Mouse (Mus musculus) forebrain, embryonic 10.5 days (tissue): Measurements from ENCODE around the gene Cracr2a. TPM values are rescaled to one million over a fixed set of nuclear protein-coding genes. Genes with fewer than 3 reads are reported as not detected.

Experiments used
- DNase-seq: peaks from one replicate; pipeline ENCODE4 v3.0.0-alpha.2; 2017; ENCODE audit warnings: low spot score; ENCODE audit errors: extremely low spot score
- H3K27ac ChIP-seq: fragments of 300-500 bp; sonication (generic); 2 replicates; pipeline ENCODE4 v1.5.1; 2016; ENCODE audit warnings: mild to moderate bottlenecking
- H3K27me3 ChIP-seq: fragments of 300-500 bp; sonication (generic); 2 replicates; pipeline ENCODE4 v1.6.1; 2016; ENCODE audit warnings: mild to moderate bottlenecking; ENCODE audit not compliant: poor library complexity, severe bottlenecking
- H3K36me3 ChIP-seq: fragments of 300-500 bp; sonication (generic); replicated peaks from 2 replicates; pipeline ENCODE4 v1.6.1; 2016; ENCODE audit warnings: mild to moderate bottlenecking, moderate library complexity
- H3K4me1 ChIP-seq: fragments of 300-500 bp; sonication (generic); 2 replicates; pipeline ENCODE4 v1.6.1; 2016
- H3K4me3 ChIP-seq: fragments of 300-500 bp; sonication (generic); 2 replicates; pipeline ENCODE4 v1.5.1; 2016; ENCODE audit warnings: mild to moderate bottlenecking, moderate library complexity
- H3K9me3 ChIP-seq: fragments of 300-500 bp; sonication (generic); 2 replicates; pipeline ENCODE4 v1.6.1; 2016; ENCODE audit warnings: mild to moderate bottlenecking, moderate library complexity
- WGBS: fragments of 180-500 bp; shearing (Covaris S2); methylation state at CpG from one replicate; pipeline ENCODE4 v1.1.7; 2016; 5-methylcytosine and 5-hydroxymethylcytosine counted together
- polyA plus RNA-seq: library from polyadenylated mRNA; unstranded; fragments of >200 nt; fragmentation: Nextera tagmentation; extraction: Ambion mirVana; gene quantifications from 2 replicates; pipeline ENCODE4 v1.2.1, GENCODE M21; 2016

Gene Cracr2a
- polyA plus RNA-seq, 1 experiment from 2014 or later: 0.73 TPM

GRCm38 (mm10) chr6:127687181-127687860, 126.2 kb downstream of the Cracr2a start:
- no peak overlapping the region for H3K4me3 ChIP-seq
- H3K27ac ChIP-seq: no peak overlapping the region
- peaks cover 5% of the 10 kb centered on the region for H3K4me1 ChIP-seq
- H3K36me3 ChIP-seq: no peaks in the 10 kb centered on the region
- no peaks in the 10 kb centered on the region for H3K27me3 ChIP-seq
- H3K9me3 ChIP-seq: no peaks in the 10 kb centered on the region
- WGBS: 91% methylated on average over 6 of the region's 6 CpGs
- no peak for DNase-seq

- H3K27ac ChIP-seq: no peak overlapping the region
- 65% methylated on average over 7 of the region's 7 CpGs for WGBS
- peaks cover 8% of the 10 kb centered on the region for H3K4me1 ChIP-seq
- no peaks in the 10 kb centered on the region for H3K27me3 ChIP-seq
- no peaks in the 10 kb centered on the region for H3K36me3 ChIP-seq
- no peak overlapping the region for H3K4me3 ChIP-seq
- no peaks in the 10 kb centered on the region for H3K9me3 ChIP-seq
- DNase-seq: no peak
Measured at GRCm38 (mm10) chr6:127692298-127692697, 131.2 kb downstream of the Cracr2a start.

DNA sequence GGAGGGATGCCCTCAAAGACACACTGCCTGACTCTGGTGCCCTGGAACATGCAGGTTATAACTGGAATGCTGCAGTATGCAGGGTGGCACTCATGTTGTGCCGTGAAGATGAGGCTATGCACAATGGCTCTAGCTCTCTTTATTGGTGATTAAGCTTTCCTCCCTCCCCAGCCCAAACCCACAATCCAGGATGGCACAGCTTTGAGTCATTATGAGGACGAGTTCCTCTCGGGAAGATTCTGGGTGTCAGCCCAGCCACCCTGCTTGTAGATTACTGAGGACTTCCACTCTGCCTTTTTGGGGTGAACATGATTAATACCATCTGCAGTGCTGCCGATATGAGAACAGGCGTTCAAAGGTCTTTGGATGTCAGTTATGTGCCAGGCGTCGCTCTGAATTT, 132.5 kb downstream of the Cracr2a start:
- H3K36me3 ChIP-seq: no peaks in the 10 kb centered on the region
- no peak for DNase-seq
- 90% methylated on average over 7 of the region's 7 CpGs for WGBS

DNA sequence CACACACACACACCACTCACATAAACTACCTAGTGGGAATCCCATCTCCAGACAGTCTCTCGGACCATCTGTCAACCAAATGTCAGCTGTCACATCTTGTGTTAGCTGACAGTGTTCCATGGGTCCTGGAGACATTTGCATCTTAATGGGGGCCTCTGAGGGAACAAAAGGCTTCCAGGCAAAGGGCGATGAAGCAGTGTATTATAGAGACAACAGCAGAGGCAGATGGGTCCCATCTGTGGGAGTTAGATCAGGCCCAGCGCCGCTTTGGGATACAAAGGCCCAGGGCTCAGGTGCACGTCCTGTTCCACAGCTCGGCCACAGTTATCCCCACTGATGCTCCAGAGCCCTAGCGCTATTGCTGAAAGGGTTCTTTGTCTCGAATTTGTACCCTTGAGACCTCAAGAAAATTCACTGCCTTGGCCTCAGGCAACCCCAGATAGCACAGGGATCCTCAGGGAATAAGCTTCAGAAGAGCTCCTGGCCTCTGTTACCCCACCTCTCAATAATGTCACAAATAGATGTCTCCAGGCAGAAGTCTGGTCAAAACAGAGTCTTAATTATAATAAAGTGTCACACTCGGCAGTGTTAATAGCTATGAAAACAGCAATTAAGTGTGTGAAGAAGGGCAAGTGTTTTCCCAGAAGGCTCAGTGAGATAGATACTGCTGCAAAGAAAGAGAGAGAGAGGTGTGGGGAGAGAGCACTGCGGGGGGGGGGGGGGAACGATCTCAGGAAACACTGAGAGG, 140.1 kb downstream of the Cracr2a start:
- Histone ChIP-seq H3K36me3 (no peaks in the 10 kb centered on the region), H3K4me3 (no peak overlapping the region), H3K27me3 (peaks cover 12% of the 10 kb centered on the region; the same call in 1 of the 2 replicates), H3K27ac (peak overlapping the region; percentile 62), H3K4me1 (peaks cover 33% of the 10 kb centered on the region), H3K9me3 (no peaks in the 10 kb centered on the region)
- 27% methylated on average over 10 of the region's 11 CpGs for WGBS
- DNase-seq: peak; percentile 33

More for the DNA sequence above, 132.5 kb downstream of the Cracr2a start:
- Histone ChIP-seq H3K9me3 (no peaks in the 10 kb centered on the region), H3K27ac (no peak overlapping the region), H3K4me1 (peaks cover 8% of the 10 kb centered on the region), H3K27me3 (no peaks in the 10 kb centered on the region), H3K4me3 (no peak overlapping the region)

DNA sequence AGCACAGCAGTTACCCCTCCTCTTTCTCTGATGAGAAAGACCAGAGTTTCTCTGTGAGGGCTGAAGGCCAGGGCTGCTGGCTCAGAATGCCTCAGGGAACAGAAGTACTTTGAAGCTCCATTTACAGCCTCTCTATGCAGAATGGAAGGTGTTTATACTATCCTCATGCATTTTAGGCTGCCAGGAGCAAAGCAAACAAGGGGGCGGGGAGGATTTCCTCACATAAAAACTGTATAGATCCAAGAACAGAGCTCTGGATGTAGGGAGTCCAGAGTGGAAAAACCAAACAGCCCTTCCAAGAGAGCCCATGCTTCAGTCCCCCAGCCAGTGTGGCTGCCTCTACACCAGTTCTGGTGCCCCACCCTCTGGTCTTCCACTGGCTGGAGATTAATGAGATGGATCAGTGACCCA, 147.1 kb downstream of the Cracr2a start:
- H3K27me3 ChIP-seq: peaks cover 13% of the 10 kb centered on the region; the same call in 1 of the 2 replicates
- no peaks in the 10 kb centered on the region for H3K36me3 ChIP-seq
- no peak for DNase-seq
- 0 out of 2 replicates have a peak overlapping the region, but pooled peaks have one; percentile 15 for H3K27ac ChIP-seq
- H3K4me1 ChIP-seq: peaks cover 21% of the 10 kb centered on the region
- no peaks in the 10 kb centered on the region for H3K9me3 ChIP-seq
- 83% methylated on average over 1 of the region's 1 CpGs for WGBS
- H3K4me3 ChIP-seq: no peak overlapping the region

DNA sequence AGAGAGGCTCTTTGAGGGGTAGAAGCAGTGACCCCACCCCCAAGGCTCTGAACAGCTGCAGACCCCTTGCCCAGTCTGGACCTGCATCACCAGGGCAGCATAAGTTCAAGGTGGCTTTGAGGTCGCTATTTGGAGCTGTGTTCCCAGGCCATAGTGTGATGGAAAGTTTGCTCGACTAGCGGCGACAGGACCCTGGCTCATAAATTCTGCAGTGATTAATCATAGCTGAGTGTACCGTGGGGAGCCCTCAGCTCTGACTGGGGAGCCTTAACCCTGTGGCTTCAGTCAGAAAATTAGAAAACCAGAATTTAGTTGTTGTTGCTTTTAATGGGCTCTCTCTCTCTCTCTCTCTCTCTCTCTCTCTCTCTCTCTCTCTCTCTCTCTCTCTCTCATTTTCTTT, 153.8 kb downstream of the Cracr2a start:
- H3K27me3 ChIP-seq: no peaks in the 10 kb centered on the region
- no peaks in the 10 kb centered on the region for H3K9me3 ChIP-seq
- no peak for DNase-seq
- H3K4me3 ChIP-seq: no peak overlapping the region
- WGBS: 90% methylated on average over 5 of the region's 5 CpGs
- H3K4me1 ChIP-seq: peaks cover 20% of the 10 kb centered on the region
- no peak overlapping the region for H3K27ac ChIP-seq
- no peaks in the 10 kb centered on the region for H3K36me3 ChIP-seq

- Histone ChIP-seq H3K4me3 (no peak overlapping the region), H3K9me3 (no peaks in the 10 kb centered on the region), H3K4me1 (peaks cover 26% of the 10 kb centered on the region), H3K27ac (no peak overlapping the region), H3K36me3 (no peaks in the 10 kb centered on the region), H3K27me3 (no peaks in the 10 kb centered on the region)
- DNase-seq: no peak
- WGBS: 91% methylated on average over 5 of the region's 5 CpGs
Measured at GRCm38 (mm10) chr6:127715428-127715827, 154.3 kb downstream of the Cracr2a start.

GRCm38 (mm10) chr6:127717239-127718137, 156.3 kb downstream of the Cracr2a start:
- WGBS: 65% methylated on average over 21 of the region's 21 CpGs
- Histone ChIP-seq H3K27ac (peak overlapping the region; percentile 32), H3K9me3 (no peaks in the 10 kb centered on the region), H3K27me3 (no peaks in the 10 kb centered on the region), H3K4me3 (no peak overlapping the region), H3K36me3 (no peaks in the 10 kb centered on the region), H3K4me1 (peaks cover 26% of the 10 kb centered on the region)
- no peak for DNase-seq

- no peaks in the 10 kb centered on the region for H3K36me3 ChIP-seq
- no peaks in the 10 kb centered on the region for H3K27me3 ChIP-seq
- WGBS: 92% methylated on average over 14 of the region's 14 CpGs
- H3K9me3 ChIP-seq: no peaks in the 10 kb centered on the region
- no peak overlapping the region for H3K4me3 ChIP-seq
- DNase-seq: no peak
- H3K27ac ChIP-seq: no peak overlapping the region
- H3K4me1 ChIP-seq: peaks cover 39% of the 10 kb centered on the region
Measured at GRCm38 (mm10) chr6:127719875-127720274, 158.7 kb downstream of the Cracr2a start.

- Histone ChIP-seq H3K9me3 (no peaks in the 10 kb centered on the region), H3K36me3 (no peaks in the 10 kb centered on the region), H3K27ac (peak overlapping the region; percentile 71), H3K4me1 (peaks cover 24% of the 10 kb centered on the region), H3K27me3 (no peaks in the 10 kb centered on the region), H3K4me3 (no peak overlapping the region)
- no peak for DNase-seq
- 38% methylated on average over 8 of the region's 8 CpGs for WGBS
Measured at GRCm38 (mm10) chr6:127723126-127723525, 162.0 kb downstream of the Cracr2a start.
